Mouse (Mus musculus) NIH3T3 (cell line): ENCODE results near the gene Hnrnpu.

Experiments
- DNase-seq: peaks from one replicate; pipeline ENCODE4 v3.0.0-alpha.2; 2012; ENCODE audit warnings: low read depth

Gene Hnrnpu

GRCm38 (mm10) chr1:178340213-178340612 lies 2.6 kb upstream of the Hnrnpu start:
- DNase-seq: peak; percentile 73

- peak; percentile 69 for DNase-seq
Measured at GRCm38 (mm10) chr1:178338318-178338641, 683 bp upstream of the Hnrnpu start.

- DNase-seq: peak; percentile 59
Measured at GRCm38 (mm10) chr1:178336777-178337481, 668 bp downstream of the Hnrnpu start.

- DNase-seq: peak; percentile 97
Measured at GRCm38 (mm10) chr1:178336289-178336775, 1.3 kb downstream of the Hnrnpu start.

GRCm38 (mm10) chr1:178335860-178336261 lies 1.7 kb downstream of the Hnrnpu start:
- DNase-seq: peak; percentile 48

- no peak for DNase-seq
Measured at GRCm38 (mm10) chr1:178329946-178330345, 7.7 kb downstream of the Hnrnpu start.

- DNase-seq: no peak
Measured at GRCm38 (mm10) chr1:178329017-178329416, 8.6 kb downstream of the Hnrnpu start.

GRCm38 (mm10) chr1:178326950-178327349 lies 10.6 kb downstream of the Hnrnpu start:
- DNase-seq: no peak

GRCm38 (mm10) chr1:178326357-178326756 lies 11.2 kb downstream of the Hnrnpu start:
- no peak for DNase-seq

GRCm38 (mm10) chr1:178324568-178324967 lies 13.0 kb downstream of the Hnrnpu start:
- no peak for DNase-seq

- DNase-seq: no peak
Measured at GRCm38 (mm10) chr1:178323235-178323634, 14.4 kb downstream of the Hnrnpu start.

GRCm38 (mm10) chr1:178321730-178322357 lies 15.8 kb downstream of the Hnrnpu start:
- DNase-seq: peak; percentile 56

- peak; percentile 44 for DNase-seq
Measured at GRCm38 (mm10) chr1:178320723-178321590, 16.6 kb downstream of the Hnrnpu start.

GRCm38 (mm10) chr1:178320038-178320722 lies 17.4 kb downstream of the Hnrnpu start:
- DNase-seq: peak; percentile 39

GRCm38 (mm10) chr1:178319295-178320037 lies 18.1 kb downstream of the Hnrnpu start:
- peak; percentile 67 for DNase-seq

- peak; percentile 98 for DNase-seq
Measured at GRCm38 (mm10) chr1:178318389-178319184, 19.0 kb downstream of the Hnrnpu start, which contains the start of gene Cox20. Gene Cox20, plus strand, starts transcription at chr1:178319130.

- peak; percentile 89 for DNase-seq
Measured at GRCm38 (mm10) chr1:178318002-178318388, 19.6 kb downstream of the Hnrnpu start.

GRCm38 (mm10) chr1:178317275-178318001 lies 20.2 kb downstream of the Hnrnpu start:
- peak; percentile 54 for DNase-seq

GRCm38 (mm10) chr1:178314236-178314635 lies 23.4 kb downstream of the Hnrnpu start:
- no peak for DNase-seq
